Mouse (Mus musculus) E14TG2a.4 (cell line): ENCODE results near the gene Pla2g5.

Experiments
- H3K27me3 ChIP-seq: 2 replicates; pipeline ENCODE4 v1.6.1; 2014; ENCODE audit warnings: low read length, control low read depth; ENCODE audit not compliant: insufficient read depth
- H3K36me3 ChIP-seq: 2 replicates; pipeline ENCODE4 v1.6.1; 2014; ENCODE audit warnings: low read length, control low read depth; ENCODE audit not compliant: insufficient read depth
- H3K4me1 ChIP-seq: replicated peaks from 2 replicates; pipeline ENCODE4 v1.6.1; 2014; ENCODE audit warnings: low read depth, low read length, control low read depth
- H3K4me3 ChIP-seq: replicated peaks from 2 replicates; pipeline ENCODE4 v1.5.1; 2014; ENCODE audit warnings: mild to moderate bottlenecking, low read length
- H3K9me3 ChIP-seq: 2 replicates; pipeline ENCODE4 v1.6.1; 2014; ENCODE audit warnings: low read length, control low read depth
- CTCF ChIP-seq: conservative IDR thresholded peaks from 2 replicates; pipeline ENCODE4 v1.5.1; 2014; ENCODE audit warnings: low read length
- NANOG ChIP-seq: IDR thresholded peaks from 2 replicates; pipeline ENCODE4 v1.6.1; 2014; ENCODE audit warnings: borderline replicate concordance, low read length, mixed read lengths
- POU5F1 ChIP-seq: IDR thresholded peaks from 2 replicates; pipeline ENCODE4 v1.6.1; 2014; ENCODE audit warnings: low read length, borderline replicate concordance

The Pla2g5 gene

DNA sequence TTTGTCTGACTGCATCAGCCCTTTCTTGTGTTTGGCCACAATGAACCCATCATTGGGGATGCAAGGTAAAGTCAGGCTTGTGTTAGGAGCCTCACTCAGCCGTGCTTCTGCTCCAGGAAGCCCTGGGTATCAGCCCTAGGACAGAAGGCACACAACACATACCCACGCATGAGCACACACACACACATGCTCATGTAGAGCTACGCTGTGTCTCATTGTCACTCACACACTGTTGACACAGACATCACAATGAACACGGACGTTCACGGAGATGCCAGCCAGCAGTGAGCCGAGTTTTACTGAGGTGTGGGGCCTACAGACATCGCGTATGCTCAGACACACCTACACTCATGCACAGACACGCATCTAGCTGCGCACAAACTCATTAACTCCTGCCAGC is 107.3 kb downstream of the Pla2g5 start:
- Histone ChIP-seq H3K9me3 (no peaks in the 10 kb centered on the region), H3K4me3 (no peak overlapping the region), H3K4me1 (peaks cover 20% of the 10 kb centered on the region), H3K27me3 (peaks cover 11% of the 10 kb centered on the region; the same call in 1 of the 2 replicates), H3K36me3 (no peaks in the 10 kb centered on the region)
- no peak for TF ChIP-seq NANOG

DNA sequence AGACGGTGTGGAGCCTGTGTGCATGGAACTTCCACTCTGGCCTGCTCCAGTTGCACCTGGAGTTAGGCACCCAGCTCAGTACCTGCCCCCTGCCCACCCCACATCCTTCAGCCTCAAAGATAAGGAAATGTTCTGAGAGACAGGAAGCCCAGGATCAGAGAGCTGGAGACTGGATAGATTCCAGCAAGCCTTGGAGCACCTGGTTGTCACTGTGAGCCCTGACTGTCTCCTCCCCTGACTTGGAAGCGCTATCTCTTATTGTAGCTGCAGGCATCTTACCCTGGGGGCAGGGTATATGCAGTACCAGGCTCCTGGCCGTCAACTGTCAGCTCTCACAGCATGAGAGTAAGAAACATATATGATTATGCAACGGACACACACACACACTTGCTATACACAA is 107.8 kb downstream of the Pla2g5 start:
- no peak overlapping the region for H3K4me3 ChIP-seq
- no peaks in the 10 kb centered on the region for H3K9me3 ChIP-seq
- H3K36me3 ChIP-seq = no peaks in the 10 kb centered on the region
- TF ChIP-seq POU5F1 (no peak), CTCF (no peak), NANOG (no peak)
- peaks cover 11% of the 10 kb centered on the region; the same call in 1 of the 2 replicates for H3K27me3 ChIP-seq
- H3K4me1 ChIP-seq = peaks cover 20% of the 10 kb centered on the region

DNA sequence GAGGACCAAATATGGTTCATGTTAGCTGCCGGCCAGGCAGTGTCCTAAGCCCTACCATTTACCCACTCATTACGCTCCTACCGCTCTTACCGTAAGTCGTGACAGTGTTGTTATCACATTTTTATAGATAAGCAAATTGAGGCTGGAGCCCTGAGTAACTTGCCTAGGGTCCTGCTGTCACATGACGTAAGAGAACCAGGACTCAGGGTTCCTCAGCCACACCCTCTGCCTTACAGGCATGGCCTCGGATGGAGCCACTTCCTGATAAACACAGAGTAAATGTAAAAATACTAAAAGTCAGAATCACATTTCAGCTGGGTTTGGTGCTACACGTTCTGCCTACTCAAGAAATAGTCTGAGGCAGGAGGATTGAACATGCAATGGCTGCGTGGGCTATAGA is 108.8 kb downstream of the Pla2g5 start:
- H3K27me3 ChIP-seq = peaks cover 11% of the 10 kb centered on the region; the same call in 1 of the 2 replicates
- no peak for TF ChIP-seq CTCF
- TF ChIP-seq POU5F1 = no peak
- no peak for TF ChIP-seq NANOG
- peaks cover 29% of the 10 kb centered on the region for H3K4me1 ChIP-seq
- no peaks in the 10 kb centered on the region for H3K36me3 ChIP-seq
- no peaks in the 10 kb centered on the region for H3K9me3 ChIP-seq
- H3K4me3 ChIP-seq = no peak overlapping the region

DNA sequence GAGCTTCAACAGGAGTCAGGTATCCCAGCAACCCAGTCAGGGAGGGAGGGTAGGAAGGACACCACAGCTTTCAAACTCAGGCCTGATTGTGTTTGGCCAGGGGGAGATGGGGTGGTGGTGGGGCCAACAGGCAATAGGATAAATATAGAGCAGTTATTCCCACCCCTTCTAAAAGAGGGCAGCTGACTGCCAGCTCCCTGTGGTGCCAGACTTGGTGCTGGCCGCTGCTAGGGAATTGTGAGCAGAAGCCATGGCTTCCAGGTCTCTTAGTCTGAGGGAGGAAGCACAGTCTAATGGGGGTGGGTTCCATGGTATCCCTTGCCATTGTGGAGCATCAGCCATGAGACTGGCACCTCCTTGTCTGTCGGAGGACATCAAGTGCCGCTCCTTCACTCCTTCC is 109.7 kb downstream of the Pla2g5 start:
- no peaks in the 10 kb centered on the region for H3K36me3 ChIP-seq
- peaks cover 36% of the 10 kb centered on the region for H3K4me1 ChIP-seq
- no peak for TF ChIP-seq POU5F1
- no peak for TF ChIP-seq NANOG
- no peak for TF ChIP-seq CTCF
- no peak overlapping the region for H3K4me3 ChIP-seq
- H3K27me3 ChIP-seq = peaks cover 5% of the 10 kb centered on the region; the same call in 1 of the 2 replicates
- no peaks in the 10 kb centered on the region for H3K9me3 ChIP-seq

DNA sequence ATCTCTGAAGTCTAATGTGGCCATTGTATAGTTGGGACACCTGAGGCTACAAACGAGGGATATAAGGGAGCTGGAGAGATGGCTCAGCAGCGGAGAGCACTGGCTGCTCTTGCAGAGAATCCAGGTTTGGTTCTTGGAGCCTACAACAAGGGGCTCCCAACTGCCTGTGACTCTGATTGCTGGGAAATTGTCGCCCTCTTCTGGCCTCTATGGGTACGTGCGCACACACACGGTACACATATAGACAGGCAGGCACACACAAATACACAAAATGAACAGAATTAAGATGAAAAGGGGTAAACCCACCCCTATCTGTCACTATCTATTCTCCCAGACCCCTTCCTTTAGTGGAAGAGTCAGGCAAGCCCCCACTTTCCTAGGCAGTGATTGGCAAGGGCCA is 110.7 kb downstream of the Pla2g5 start:
- Histone ChIP-seq H3K36me3 (no peaks in the 10 kb centered on the region), H3K27me3 (peaks cover 5% of the 10 kb centered on the region; the same call in 1 of the 2 replicates), H3K4me1 (peaks cover 41% of the 10 kb centered on the region), H3K4me3 (no peak overlapping the region), H3K9me3 (no peaks in the 10 kb centered on the region)
- TF ChIP-seq POU5F1 (no peak), NANOG (no peak), CTCF (peak; percentile 78)
